Mouse (Mus musculus): Measurements from ENCODE around the gene Nccrp1. TPM values are rescaled to one million over a fixed set of nuclear protein-coding genes. Genes with fewer than 3 reads are reported as not detected.
"Not testable (repeated sequence)": the region's sequence is repeated elsewhere in the genome, so short reads cannot be mapped to it uniquely, and the experiment has no call there.

The Nccrp1 gene
- polyA plus RNA-seq, 1 experiment: 0.62 TPM

DNA sequence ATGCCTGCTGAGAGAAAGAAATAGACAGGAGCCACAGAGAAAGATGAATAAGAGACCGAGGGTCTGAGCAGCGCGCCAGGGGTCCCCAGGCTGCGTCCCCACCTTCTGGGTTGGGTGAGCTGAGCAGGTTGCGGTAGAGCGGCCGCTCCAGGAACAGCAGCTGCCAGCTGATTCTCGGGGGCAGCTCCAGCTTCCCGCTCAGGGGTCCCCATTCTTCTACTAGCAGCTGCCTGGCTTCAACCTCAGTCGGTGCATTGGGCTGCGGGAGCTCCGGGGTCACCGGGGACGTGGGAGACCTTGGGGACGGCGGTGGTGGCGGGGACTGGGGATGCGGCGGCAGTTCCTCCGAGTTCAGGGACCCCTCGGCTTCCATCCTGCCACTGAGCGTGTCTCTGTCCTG, 405 bp downstream of the Nccrp1 start:
- Histone ChIP-seq H3K27me3 (ENCODE audit: control insufficient read depth, insufficient read depth, low read length) (peaks cover 4% of the 10 kb centered on the region), H3K4me3 (ENCODE audit: control insufficient read depth, low read depth, low read length) (peak overlapping the region; percentile 20), H3K36me3 (ENCODE audit: control insufficient read depth, insufficient read depth, low read length) (no peaks in the 10 kb centered on the region), H3K27ac (ENCODE audit: control insufficient read depth, insufficient read depth, low read depth, low read length) (no peak overlapping the region), H3K4me1 (ENCODE audit: control insufficient read depth, insufficient read depth, low read length) (peaks cover 31% of the 10 kb centered on the region)
- TF ChIP-seq POLR2A (IDR thresholded peaks at IDR 0.05; ENCODE audit: control insufficient read depth, low read depth, low read length) (no peak), CTCF (IDR thresholded peaks at IDR 0.05; ENCODE audit: control insufficient read depth, insufficient read depth, insufficient replicate concordance, low read depth, low read length) (no peak)

DNA sequence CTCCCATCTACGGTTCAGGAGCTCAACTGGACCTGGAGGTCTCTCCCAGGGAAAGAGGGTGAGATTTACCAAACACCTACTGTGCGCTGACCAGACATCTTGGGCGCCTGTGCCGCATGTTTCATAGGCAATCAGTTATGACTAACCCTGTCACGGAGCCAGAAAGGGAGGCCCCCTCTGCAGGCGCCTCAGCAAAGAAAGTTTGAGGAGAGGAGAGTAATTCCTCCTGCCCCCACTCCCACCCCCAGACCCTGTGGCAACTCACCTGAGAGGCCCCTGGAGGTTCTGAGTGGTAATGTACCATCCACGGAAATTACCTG, 1.2 kb downstream of the Nccrp1 start:
- H3K4me1 ChIP-seq (ENCODE audit: control insufficient read depth, insufficient read depth, low read length): peaks cover 31% of the 10 kb centered on the region

DNA sequence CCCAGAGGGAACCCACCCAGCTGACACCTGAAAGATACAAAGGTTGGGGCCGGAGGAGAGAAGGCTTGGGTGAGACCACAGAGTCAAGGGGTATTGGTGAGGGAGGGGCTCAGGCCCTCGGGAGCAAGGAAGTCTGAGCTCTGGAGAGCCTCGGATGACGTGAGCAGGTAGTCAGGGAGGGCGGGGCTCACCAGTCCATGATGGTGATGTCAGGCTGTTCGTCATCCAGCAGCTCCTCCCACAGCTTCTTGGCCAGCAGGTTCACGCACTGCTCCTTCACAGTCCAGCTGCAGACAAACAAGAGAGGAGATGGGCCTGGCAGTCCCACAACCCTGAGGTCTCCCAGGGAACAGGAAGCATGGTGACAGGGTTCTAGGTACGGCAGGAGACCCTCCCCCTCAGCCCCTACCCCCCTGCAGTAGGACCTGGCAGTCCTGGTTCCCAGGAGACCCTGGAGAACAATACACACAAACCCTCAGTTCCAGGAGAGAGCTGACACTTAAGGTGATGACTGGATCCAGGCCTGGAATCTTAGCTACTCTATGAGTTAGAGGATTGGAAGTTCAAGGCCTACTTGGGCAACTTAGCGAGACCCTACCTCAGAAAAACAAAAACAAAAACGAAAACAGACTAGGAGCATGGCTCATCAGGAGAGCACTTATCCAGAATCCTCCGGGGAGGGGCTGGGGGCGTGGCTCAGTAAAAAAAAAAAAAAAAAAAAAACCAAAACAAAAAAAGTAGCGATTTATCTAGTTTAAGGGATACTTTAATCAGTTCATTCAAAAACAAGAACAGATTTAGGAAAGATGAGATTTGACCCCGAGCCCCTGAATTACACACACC, 1.8 kb downstream of the Nccrp1 start:
- H3K36me3 ChIP-seq (ENCODE audit: control insufficient read depth, insufficient read depth, low read length): no peaks in the 10 kb centered on the region
- peaks cover 4% of the 10 kb centered on the region for H3K27me3 ChIP-seq (ENCODE audit: control insufficient read depth, insufficient read depth, low read length)
- no peak overlapping the region; the same call in 1 of the 2 replicates for H3K4me3 ChIP-seq (ENCODE audit: control insufficient read depth, low read depth, low read length)
- TF ChIP-seq CTCF (IDR thresholded peaks at IDR 0.05; ENCODE audit: control insufficient read depth, insufficient read depth, insufficient replicate concordance, low read depth, low read length) (peak; percentile 13; the same call in 1 of the 2 replicates), POLR2A (IDR thresholded peaks at IDR 0.05; ENCODE audit: control insufficient read depth, low read depth, low read length) (no peak; the same call in 1 of the 2 replicates)
- no peak overlapping the region for H3K27ac ChIP-seq (ENCODE audit: control insufficient read depth, insufficient read depth, low read depth, low read length)
- peaks cover 31% of the 10 kb centered on the region for H3K4me1 ChIP-seq (ENCODE audit: control insufficient read depth, insufficient read depth, low read length)

More for the DNA sequence above, 1.2 kb downstream of the Nccrp1 start:
- TF ChIP-seq CTCF (IDR thresholded peaks at IDR 0.05; ENCODE audit: control insufficient read depth, insufficient read depth, insufficient replicate concordance, low read depth, low read length) (no peak), POLR2A (IDR thresholded peaks at IDR 0.05; ENCODE audit: control insufficient read depth, low read depth, low read length) (no peak)
- Histone ChIP-seq H3K27me3 (ENCODE audit: control insufficient read depth, insufficient read depth, low read length) (peaks cover 4% of the 10 kb centered on the region), H3K4me3 (ENCODE audit: control insufficient read depth, low read depth, low read length) (no peak overlapping the region), H3K36me3 (ENCODE audit: control insufficient read depth, insufficient read depth, low read length) (no peaks in the 10 kb centered on the region), H3K27ac (ENCODE audit: control insufficient read depth, insufficient read depth, low read depth, low read length) (no peak overlapping the region)

DNA sequence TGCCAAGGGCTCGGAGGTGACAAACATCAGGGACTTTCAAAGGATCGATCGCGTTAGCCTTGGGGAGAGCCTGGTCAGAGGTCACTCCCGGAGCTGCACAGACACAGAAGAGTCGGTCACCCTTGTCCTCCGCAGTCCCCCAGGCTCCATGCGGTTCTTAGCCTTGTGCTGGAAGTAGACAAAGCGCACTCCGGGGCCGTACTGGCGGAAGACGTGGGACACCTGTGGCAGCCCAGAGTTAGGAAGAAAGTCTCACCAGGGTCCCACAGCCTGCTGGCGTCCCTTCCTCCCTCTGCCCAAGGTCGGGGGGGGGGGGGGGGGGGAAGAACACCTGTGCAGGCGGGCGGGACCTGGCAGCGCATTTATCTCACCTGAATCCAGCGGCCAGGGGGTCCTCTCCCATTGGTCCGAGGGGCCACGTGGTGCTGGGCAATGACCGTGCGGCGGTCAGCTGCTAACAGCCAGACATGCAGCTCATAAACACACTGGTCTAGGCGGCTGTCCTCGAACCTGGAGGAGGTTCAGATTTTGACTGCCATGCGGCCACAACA, 2.9 kb downstream of the Nccrp1 start:
- Histone ChIP-seq H3K4me1 (ENCODE audit: control insufficient read depth, insufficient read depth, low read length) (peaks cover 31% of the 10 kb centered on the region), H3K4me3 (ENCODE audit: control insufficient read depth, low read depth, low read length) (0 out of 2 replicates have a peak overlapping the region, but pooled peaks have one; percentile 3), H3K27me3 (ENCODE audit: control insufficient read depth, insufficient read depth, low read length) (peaks cover 4% of the 10 kb centered on the region), H3K27ac (ENCODE audit: control insufficient read depth, insufficient read depth, low read depth, low read length) (no peak overlapping the region), H3K36me3 (ENCODE audit: control insufficient read depth, insufficient read depth, low read length) (no peaks in the 10 kb centered on the region)
- no peak for TF ChIP-seq POLR2A (IDR thresholded peaks at IDR 0.05; ENCODE audit: control insufficient read depth, low read depth, low read length)
- TF ChIP-seq CTCF (IDR thresholded peaks at IDR 0.05; ENCODE audit: control insufficient read depth, insufficient read depth, insufficient replicate concordance, low read depth, low read length): no peak

DNA sequence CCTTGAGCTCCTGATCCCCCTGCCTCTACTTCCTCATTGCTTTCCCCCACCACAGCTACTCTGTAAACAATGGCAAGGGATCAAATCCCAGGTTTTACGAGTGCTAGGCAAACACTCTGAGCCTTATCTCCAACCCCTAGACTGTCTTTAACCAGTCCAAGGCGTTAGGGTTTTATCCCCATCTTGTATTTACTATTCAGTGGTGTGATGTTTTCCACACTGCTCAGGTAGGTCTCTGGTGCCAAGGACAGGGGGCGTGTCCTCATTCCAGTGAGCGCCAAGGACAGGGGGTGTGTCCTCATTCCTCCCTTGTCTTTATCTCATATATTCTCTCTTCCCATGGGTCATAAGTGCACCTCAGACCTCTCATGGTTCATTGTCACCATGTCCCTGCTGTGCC, 6.5 kb downstream of the Nccrp1 start, which contains the start of gene Sycn:
TSS of gene Sycn (plus strand) at position 360 of the 400 bp plus-strand sequence.
- TF ChIP-seq CTCF (IDR thresholded peaks at IDR 0.05; ENCODE audit: control insufficient read depth, insufficient read depth, insufficient replicate concordance, low read depth, low read length): no peak
- no peak for TF ChIP-seq POLR2A (IDR thresholded peaks at IDR 0.05; ENCODE audit: control insufficient read depth, low read depth, low read length)
- no peak within 1 kb of the TSS for H3K4me3 ChIP-seq (ENCODE audit: control insufficient read depth, low read depth, low read length)
- H3K27ac ChIP-seq (ENCODE audit: control insufficient read depth, insufficient read depth, low read depth, low read length): no peak within 1 kb of the TSS
- peaks cover 22% of the 10 kb centered on the region for H3K4me1 ChIP-seq (ENCODE audit: control insufficient read depth, insufficient read depth, low read length)
- no peaks in the 10 kb centered on the region for H3K36me3 ChIP-seq (ENCODE audit: control insufficient read depth, insufficient read depth, low read length)
- H3K27me3 ChIP-seq (ENCODE audit: control insufficient read depth, insufficient read depth, low read length): peaks cover 2% of the 10 kb centered on the region

DNA sequence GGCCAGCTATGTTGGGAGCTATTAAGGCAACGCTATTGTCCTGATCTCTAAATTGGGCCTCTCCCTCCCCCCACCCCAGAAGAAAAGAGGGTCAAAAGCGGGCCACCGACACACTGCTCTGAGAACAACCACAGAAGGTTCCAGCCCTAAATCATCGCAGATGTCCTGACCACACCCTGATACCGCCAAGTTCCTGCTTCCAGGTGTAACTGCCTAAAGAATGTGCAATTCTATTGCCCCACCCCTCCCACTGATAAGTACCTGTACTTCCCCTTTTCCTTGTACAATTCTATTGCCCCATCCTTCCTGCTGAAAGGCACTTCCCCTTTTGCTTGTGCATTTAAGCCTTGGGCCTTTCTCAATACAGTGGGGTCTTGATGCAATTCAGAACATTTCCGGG, 8.2 kb downstream of the Nccrp1 start:
- H3K4me3 ChIP-seq (ENCODE audit: control insufficient read depth, low read depth, low read length); H3K36me3 ChIP-seq (ENCODE audit: control insufficient read depth, insufficient read depth, low read length); H3K4me1 ChIP-seq (ENCODE audit: control insufficient read depth, insufficient read depth, low read length); H3K27ac ChIP-seq (ENCODE audit: control insufficient read depth, insufficient read depth, low read depth, low read length); H3K27me3 ChIP-seq (ENCODE audit: control insufficient read depth, insufficient read depth, low read length): not testable (repeated sequence)

DNA sequence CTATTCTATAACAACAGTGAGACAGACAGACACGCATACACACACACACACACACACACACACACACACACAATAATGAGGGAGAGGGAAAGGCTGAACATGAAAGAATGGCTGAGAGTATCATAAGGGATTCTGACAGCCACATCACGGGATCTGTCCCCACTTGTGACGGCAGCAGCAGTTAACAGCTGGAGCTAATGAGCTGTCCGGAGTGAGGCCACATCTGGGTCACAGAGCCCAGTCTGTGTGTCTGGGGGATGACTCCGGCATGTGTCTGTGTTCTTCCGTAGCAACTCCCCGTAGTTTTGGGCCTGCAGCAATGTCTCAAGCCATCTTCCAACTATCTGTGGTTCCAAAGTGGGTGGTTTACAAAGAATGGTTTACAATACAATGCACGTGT, 15.0 kb downstream of the Nccrp1 start:
- Histone ChIP-seq H3K4me1 (ENCODE audit: control insufficient read depth, insufficient read depth, low read length) (peaks cover 19% of the 10 kb centered on the region), H3K4me3 (ENCODE audit: control insufficient read depth, low read depth, low read length) (no peak overlapping the region), H3K27ac (ENCODE audit: control insufficient read depth, insufficient read depth, low read depth, low read length) (no peak overlapping the region), H3K27me3 (ENCODE audit: control insufficient read depth, insufficient read depth, low read length) (no peaks in the 10 kb centered on the region), H3K36me3 (ENCODE audit: control insufficient read depth, insufficient read depth, low read length) (no peaks in the 10 kb centered on the region)
- TF ChIP-seq CTCF (IDR thresholded peaks at IDR 0.05; ENCODE audit: control insufficient read depth, insufficient read depth, insufficient replicate concordance, low read depth, low read length) (no peak), POLR2A (IDR thresholded peaks at IDR 0.05; ENCODE audit: control insufficient read depth, low read depth, low read length) (no peak)

Measured in testis, adult 2 months (tissue).